Mouse (Mus musculus): ENCODE measurements around the gene Gm20388. TPM values are rescaled to one million over a fixed set of nuclear protein-coding genes. Genes with fewer than 3 reads are reported as not detected.
"Not testable (repeated sequence)": the region's sequence is repeated elsewhere in the genome, so short reads cannot be mapped to it uniquely, and the experiment has no call there.

The Gm20388 gene
- total RNA-seq, 2 experiments from 2014 or later: 1.9 to 2.0 TPM

DNA sequence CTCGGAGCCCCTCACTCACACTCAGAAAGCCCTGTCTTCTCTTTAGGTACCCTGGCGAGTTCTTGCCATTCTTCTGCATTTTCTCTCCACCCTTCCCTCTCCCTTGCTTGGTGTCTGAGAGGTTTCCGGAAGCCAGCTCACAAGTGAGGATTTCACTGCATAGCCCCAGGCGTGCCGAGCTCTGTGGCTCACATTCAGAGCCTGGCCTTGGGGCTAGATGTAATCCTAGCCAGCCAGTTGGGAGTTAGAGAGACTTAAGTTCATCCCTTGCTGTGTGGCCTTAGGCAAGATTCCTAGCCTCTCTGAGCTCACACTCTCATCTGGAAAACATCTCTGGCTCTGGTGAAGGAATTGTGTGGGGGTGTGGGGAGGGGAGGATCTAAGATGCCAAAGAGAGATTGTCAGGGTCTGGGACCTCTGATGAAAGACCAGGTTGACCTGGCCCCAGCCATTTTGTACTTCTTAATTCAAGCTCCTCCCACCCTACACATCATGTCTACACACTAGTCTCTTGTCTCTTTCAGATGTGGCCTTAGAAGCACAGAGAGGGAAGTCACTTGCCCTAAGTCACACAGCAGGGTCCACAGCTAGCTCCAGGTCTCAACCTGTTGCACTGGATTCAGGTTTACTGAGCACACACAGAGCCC is 426.4 kb downstream of the Gm20388 start:
- DNase-seq: no peak

DNA sequence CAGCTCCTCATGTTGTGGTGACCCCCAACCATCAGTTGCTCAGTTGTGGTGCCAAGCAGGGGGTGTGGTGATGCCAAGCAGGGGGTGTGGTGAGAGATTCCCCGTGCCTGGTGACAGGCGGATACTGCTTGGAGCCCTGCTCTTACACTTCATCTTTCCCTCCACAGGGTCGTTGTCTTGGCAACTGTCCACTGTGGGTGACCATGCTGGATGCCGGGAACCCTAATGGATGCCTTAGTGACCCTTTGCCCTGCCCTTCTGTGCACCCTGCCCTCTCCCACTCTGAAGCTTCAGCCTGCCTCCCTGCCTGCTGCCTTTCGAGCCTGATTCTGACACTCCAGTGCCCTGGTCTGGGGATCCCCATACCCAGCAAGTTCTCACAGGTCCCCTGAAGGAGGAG is 427.0 kb downstream of the Gm20388 start:
- no peak for DNase-seq

DNA sequence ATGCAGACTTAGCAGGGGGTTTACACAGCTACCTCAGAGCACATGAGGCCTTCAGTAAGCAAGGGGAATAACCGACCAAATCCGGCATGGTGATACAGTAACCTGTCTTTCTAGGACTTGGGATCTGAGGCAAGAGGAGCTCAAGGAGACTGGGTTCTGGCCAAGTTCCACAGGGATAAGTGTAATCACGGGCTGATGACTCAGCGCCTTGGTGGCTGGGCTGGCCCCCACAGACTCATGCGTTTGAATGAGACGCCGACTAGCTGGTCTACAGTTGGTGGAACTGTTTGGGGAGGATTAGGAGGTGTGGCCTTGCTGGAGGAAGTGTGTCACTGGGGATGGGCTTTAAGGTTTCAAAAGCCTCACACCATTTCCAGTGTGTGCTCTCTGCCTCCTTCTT is 428.0 kb downstream of the Gm20388 start:
- DNase-seq: peak; percentile 53

DNA sequence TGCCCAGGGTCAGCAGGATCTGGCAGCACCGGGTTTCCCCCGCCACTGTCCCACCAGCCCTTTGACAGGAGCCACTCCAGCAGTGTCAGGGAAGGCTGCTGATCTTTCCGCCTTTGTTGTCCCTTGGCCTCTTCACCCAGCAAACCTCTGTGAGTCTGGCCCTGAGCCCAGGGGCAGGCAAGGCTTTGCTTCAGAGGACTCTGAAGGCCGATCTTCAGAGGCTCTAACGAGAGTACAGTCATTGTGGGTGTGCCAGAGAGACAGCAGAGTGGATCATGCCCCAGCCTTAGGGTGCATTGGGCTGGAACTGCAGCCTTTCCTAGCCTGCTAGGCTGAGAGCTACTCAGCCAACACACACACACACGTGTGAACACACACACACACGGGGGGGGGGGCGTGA is 429.1 kb downstream of the Gm20388 start:
- peak; percentile 88 for DNase-seq

DNA sequence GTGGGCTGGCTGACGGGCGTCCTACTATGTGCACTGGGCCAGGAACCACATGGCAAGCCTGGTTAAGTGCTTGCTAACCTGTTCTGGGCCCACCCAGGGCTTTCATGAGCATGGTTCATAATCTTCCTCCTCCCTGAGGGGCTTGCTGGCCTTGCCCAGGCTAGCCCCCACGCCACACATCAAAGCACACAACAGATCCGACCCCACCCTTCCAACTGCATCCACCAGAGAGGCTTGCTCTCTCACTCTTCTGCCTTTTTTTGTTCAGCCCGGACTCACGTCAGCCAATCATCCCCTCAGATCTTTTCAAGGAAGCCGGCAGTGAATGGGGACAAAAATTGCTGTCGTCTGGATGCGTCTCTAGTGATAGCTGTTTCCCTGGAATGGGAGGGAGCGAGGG is 430.5 kb downstream of the Gm20388 start:
- DNase-seq: no peak

DNA sequence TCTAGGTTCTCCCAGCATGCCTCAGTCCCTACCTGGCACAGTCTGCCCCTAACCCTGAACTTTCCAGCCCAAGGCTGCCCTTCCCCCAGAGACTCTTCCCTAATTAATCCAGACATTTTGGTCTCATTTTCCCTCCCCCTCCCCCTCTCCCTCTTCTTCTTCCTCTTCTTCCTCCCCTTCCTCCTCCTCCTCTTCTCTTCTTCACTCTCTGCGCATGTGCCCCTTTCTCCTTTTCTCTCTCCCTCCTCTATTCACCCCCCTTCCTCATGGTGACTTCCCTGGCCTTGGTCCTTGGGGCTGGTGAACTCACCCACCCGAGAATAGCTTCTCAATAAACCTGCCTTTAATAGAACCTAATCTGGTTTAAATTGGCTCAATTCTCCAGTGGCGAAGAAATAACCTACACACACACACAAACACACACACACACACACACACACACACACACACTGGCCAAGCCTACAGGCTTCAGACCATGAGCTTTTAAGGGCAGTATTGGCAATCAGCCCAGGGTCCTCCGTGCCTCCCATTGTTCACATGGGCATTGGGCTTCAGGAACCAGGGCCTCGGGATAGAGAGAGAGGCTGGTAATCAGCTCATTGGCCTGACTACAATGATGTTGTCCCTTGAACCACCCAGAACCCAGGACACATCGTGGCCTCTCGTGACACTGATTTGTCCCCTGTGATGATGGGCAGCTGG is 432.4 kb downstream of the Gm20388 start:
- DNase-seq: peak; percentile 40

GRCm38 (mm10) chr8:120343582-120343981 is 432.9 kb downstream of the Gm20388 start:
- no peak for DNase-seq

DNA sequence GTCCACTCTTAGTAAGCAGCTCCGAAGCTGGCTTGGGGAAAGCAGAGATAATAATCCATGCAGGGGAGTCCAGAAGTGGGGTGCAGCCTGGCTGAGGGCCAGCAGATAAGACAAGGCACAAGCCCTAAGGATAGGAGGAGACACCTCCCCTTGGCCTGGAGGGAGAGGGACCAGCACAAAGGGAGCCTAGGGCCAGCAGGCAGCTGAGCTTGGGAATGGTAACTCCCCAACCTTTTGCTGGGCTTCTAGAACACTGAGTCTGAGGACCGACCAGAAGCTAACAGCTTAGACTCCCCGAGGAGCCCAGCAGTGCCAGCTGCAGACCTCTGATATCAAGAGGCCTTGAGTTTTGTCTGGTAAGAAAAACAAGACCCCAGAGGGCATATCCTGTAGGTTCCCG is 433.5 kb downstream of the Gm20388 start:
- DNase-seq: no peak

DNA sequence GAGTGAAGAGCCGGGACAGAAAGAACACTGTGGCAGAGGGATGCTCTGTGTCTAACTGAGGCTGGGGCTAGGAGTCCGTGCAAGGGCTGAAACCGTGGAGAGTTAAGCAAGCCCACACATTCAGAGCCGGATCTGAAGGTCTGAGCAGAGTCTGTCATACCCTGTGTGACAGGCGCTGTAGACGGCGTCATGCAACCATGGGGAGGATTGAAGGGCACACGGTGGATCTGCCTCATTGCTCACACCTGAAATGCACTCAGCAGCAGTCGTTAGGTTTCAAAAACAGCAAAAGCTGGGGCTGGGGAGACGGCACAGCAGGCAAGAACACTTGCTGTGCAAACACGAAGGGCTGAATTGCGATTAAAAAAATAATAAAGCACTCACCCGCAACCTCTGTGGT is 433.9 kb downstream of the Gm20388 start:
- DNase-seq: no peak

DNA sequence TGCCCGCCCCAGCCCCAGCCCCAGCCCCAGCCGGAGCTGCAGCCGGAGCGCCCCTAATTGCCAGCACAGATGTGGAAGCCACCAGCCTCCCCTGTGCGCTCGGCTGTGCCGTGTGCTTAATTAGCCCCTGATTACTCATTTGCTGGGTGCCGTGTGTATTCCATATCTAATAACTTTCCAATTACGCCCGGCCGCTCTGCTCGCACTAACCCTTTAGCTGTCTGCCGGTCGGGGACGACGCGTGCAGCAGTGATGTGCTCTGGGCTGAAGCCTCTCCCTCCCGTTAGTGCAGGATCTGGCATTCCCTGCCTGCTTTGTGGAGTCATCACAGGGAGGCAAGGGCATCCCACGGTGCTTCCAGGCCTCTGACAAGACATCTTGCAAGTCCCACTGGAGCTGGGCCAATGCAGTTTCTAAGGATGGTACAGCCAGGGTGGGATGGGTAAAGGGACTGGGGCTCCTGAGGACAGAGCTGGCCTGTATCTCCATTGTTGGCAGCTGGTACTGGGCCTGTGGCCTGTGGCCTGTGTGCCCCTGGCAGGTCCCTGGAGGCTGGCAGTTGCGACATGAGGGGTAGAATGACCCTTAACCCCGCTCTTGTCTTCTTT is 437.2 kb downstream of the Gm20388 start:
- DNase-seq: peak; percentile 75

GRCm38 (mm10) chr8:120348922-120349321 is 438.3 kb downstream of the Gm20388 start:
- no peak for DNase-seq

- DNase-seq: no peak
Measured at GRCm38 (mm10) chr8:120351332-120352071, 440.9 kb downstream of the Gm20388 start.

DNA sequence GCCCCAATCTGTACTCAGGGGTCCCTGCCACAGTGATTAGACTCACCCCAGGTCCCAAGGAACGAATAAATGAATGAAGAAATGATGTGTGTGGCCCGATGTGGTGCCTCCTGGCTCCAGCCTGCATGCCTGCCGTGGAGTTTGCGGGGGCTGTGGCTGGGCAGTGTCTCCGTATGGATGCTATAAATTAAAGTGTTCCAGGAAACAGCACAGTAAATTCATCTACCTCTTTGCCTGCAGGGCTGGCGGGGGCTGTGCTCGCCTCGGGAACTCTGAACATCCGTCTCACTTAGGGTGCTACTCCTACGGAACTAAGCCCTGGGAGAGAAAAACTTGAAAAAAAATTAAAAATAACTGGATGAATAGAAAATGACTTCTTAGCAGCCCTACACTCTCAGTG is 441.5 kb downstream of the Gm20388 start:
- DNase-seq: no peak

DNA sequence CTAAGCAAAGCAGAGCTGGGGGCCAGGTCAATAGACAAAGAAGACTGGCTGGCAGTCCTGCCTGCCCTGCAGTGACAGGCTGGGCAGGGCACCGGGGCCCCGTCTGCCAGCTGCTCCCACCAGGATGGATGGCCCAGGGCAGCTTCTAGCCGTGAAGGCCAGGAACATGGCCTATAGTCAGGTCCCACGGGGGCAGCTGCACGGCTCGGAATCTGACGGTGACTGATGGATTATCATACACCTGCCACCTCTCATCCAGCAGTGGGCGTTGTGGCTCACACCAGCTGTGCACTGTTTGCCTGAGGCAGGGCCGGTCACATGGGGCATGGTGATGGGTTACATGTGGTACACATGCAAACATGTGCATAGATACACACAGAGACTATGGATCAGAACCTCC is 445.4 kb downstream of the Gm20388 start:
- DNase-seq: no peak

DNA sequence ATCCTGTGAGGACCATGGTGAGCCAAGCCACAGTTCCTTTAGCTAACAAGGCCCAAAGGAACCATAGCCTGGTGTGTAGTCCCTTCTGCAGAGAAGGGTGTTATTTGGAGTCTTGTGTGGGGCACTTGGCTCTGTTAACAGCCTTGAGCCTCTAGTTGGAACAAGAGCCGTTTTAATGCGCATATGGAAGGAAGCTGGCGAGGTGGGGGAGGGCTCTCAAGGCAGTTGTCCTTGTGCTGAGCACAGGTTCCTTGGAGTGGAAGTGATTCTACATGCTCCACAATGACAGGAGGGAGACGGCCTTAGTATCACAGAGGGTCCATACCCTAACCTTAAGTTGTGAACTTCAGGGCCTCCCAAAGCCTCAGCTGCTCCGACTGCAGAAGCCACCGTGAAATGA is 446.9 kb downstream of the Gm20388 start:
- no peak for DNase-seq

- peak; percentile 78 for DNase-seq
Measured at GRCm38 (mm10) chr8:120361301-120361700, 450.7 kb downstream of the Gm20388 start.

DNA sequence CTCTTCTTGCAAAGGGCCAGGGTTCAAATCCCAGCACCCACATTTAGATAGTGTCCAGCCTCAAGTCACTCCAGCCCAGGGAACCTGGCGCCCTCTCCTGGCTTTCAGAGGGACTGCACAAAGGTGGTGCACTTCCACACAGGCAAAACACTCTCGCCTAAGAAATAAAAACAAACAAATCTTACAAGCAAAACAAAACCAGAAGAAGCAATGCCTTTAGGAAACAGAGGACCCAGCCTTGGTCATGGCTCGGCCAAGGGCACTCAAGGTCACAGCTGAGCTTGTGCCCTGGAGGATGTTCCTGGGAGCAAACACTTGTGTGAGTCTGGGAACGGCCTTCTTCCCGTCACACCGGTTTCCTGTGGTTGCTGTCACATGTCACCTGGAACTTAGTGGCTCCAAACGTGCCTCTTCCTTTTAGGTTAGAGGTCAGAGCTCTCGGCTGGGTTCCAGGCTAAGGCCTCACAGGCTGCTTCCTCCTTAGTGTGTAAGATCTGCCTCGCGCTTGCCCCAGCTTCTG is 453.0 kb downstream of the Gm20388 start:
- DNase-seq: peak; percentile 80

DNA sequence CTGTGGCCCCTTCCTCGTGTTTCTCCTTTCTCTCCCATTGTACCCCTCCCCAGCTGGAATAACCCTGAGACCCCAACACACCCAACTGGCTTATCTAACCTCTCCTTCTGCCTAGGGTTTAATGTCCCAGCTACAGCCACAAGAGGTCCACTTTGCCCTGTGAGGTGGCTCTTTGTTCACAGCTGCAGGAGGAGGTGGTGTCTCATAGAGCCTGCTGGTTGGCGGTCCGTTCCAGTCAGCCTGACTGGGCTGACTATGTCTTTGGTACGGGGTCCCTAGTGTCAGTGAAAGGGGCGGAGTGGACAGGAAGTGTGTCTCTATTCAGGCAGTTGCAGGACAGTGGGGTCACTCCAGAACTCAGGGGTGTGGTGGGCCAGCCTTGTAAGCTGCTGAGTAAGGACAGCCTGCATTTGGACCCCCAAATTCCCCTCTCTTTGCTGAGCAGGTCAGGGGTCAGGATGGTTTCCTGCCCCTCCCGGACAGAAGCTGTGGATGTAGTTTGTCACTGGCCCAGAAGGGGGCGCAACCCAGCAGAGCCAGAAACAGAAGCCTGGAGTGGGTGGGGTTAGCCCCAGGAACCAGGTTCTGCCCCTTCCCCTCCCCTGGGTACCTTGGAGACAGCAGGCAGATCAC is 453.6 kb downstream of the Gm20388 start:
- peak; percentile 67 for DNase-seq

DNA sequence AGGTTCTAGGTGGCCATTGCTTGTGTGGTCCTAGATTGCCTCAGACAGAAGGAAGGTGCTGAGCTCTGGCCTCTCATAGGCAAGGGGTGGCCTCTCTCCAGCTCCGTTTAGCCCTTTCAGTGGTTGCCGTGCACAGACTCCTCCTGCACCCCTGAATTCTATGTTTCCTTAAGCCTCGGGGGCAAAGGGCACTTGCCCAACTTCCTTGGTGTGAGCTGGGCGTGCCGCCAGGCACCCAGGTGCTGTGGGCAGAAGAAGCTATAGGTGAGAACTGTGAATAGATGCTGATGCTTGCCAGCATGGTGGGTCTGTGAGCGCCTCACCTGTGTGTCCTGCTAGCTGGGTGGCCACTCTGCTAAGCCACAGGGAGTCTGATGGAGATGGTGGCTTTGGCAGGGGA is 456.2 kb downstream of the Gm20388 start:
- no peak for DNase-seq

DNA sequence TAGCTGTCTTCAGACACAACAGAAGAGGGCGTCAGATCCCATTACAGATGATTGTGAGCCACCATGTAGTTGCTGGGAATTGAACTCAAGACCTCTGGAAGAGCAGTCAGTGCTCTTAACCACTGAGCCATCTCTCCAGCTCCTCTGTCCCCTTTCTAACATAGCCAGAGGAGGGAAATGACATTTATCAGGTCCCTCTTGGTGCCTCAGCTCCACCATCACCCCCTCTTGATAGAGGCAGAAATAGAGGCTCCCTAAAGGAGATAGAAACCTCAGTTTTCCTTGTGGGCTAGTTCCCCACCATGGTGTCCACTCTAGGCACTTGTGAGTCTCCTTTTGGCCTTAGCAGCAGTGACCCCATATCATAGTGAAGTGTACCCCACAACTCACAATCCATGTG is 457.6 kb downstream of the Gm20388 start:
- DNase-seq: not testable (repeated sequence)

- peak; percentile 95 for DNase-seq
Measured at GRCm38 (mm10) chr8:120368814-120369649, 458.4 kb downstream of the Gm20388 start.
